Mouse (Mus musculus): Measurements from ENCODE around the gene Chit1.

DNA sequence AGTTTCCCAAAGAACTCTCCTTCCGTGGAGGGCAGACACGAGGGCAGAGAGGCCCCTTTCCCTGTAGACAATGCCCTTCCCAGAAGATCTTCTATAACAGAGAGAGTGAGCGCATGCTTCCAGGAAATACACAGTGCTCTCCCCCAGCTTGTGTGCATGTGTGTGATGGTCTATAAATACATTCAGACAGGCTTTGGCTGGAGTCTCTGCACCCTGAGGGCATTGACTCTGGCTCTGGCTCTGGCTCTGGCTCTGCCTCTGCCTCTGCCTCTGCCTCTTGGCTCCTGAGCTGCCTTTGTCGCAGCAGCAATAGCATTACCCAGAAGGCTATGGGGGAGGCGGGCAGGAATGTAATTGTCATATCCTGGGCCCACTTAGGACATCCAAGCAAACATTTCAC, 7.2 kb upstream of the Chit1 start:
- TF ChIP-seq FLI1 (IDR thresholded peaks at IDR 0.05; ENCODE audit: low read length) (no peak), GATA1 (IDR thresholded peaks at IDR 0.05; ENCODE audit: borderline replicate concordance, low read length) (no peak)
